27 mouse cellular contexts compared by ENCODE assay signal in the genomic region with DNA sequence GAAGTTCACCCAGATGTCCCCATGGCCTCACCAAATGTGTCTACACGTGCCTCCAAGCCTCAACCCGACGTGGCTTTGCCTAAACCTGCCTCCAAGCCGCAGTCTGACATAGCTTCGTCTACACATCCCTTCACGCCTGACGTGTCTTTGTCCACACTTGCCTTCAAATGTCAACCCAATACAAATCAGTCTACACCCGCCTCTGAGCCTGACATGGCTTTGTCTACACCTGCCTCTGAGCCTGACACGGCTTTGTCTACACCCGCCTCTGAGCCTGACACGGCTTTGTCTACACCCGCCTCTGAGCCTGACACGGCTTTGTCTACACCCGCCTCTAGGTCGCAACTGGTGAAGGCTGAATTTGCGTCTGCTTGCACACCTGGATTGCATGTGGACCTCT. TPM values are rescaled to one million over a fixed set of nuclear protein-coding genes. Genes with fewer than 3 reads are reported as not detected.
A peak's percentile ranks its signal among the peaks of the same experiment; 100 is the strongest.
DNase-seq lines count a peak whose midpoint lies in the region; ATAC-seq and TF ChIP-seq lines count a peak whose summit lies in the region.
"Had no signal": no experiment of that assay in that cellular context is flagged by ENCODE, and none has a peak within 500 bp of the region (broad histone marks: within the 10 kb centered on the region; RNA-seq: fewer than 3 reads in every experiment).

No protein-coding gene starts in this region.

- H3K9me3 ChIP-seq in heart, embryonic 10.5 days = no peaks in the 10 kb centered on the region
- H3K9me3 ChIP-seq in heart, postnatal 0 days (replicated peaks; ENCODE audit: control insufficient read depth, low read length) = no peaks in the 10 kb centered on the region
- no peaks in the 10 kb centered on the region for H3K9me3 ChIP-seq in stomach, embryonic 15.5 days
- H3K9me3 ChIP-seq: forebrain, embryonic 13.5 days; heart, embryonic 13.5 days; liver, embryonic 12.5 days had no signal

- peak; percentile 95 for DNase-seq in heart, adult 11 months
- DNase-seq in heart, embryonic 10.5 days (ENCODE audit: low spot score) = no peak
- DNase-seq in lung, postnatal 10 days = peak; percentile 22
- no peak for DNase-seq in lung, postnatal 36 days
- DNase-seq in heart, postnatal 0 days (ENCODE audit: low spot score) = no peak
- no peak for DNase-seq in retina, embryonic 14.5 days (ENCODE audit: low spot score)
- DNase-seq: adrenal gland, adult 2 months; B cell, adult 2 months; cerebellum, adult 9-11 months; gastrocnemius, postnatal 36 days; kidney, adult 9 months; kidney, postnatal 10 days; layer of hippocampus, postnatal 36 days; left cerebral cortex, postnatal 4 days; lung, adult 18-20 months; midbrain, embryonic 14.5 days; right cerebral cortex, postnatal 14 days; thymus, adult 2 months; thymus, postnatal 36 days had no signal

- 84% methylated on average over 16 of the region's 16 CpGs for WGBS in heart, embryonic 10.5 days
- WGBS in heart, postnatal 0 days = 76% methylated on average over 15 of the region's 16 CpGs
- 69% methylated on average over 16 of the region's 16 CpGs for WGBS in stomach, embryonic 15.5 days

- H3K4me2 ChIP-seq in heart, postnatal 0 days (ENCODE audit: low read depth, low read length) = peak overlapping the region; percentile 67
- H3K4me2 ChIP-seq in stomach, embryonic 15.5 days = no peak overlapping the region
- H3K4me2 ChIP-seq: forebrain, embryonic 13.5 days; hindbrain, embryonic 14.5 days; liver, embryonic 12.5 days had no signal

- H3K36me3 ChIP-seq in heart, embryonic 10.5 days = 0 out of 2 replicates have a peak, but pooled peaks cover 2% of the 10 kb centered on the region
- H3K36me3 ChIP-seq in heart, postnatal 0 days (replicated peaks; ENCODE audit: control insufficient read depth, insufficient read depth, low read length) = peaks cover 31% of the 10 kb centered on the region; the same call in 1 of the 2 replicates
- no peaks in the 10 kb centered on the region for H3K36me3 ChIP-seq in stomach, embryonic 15.5 days
- H3K36me3 ChIP-seq: liver, embryonic 12.5 days had no signal

- no peak for ATAC-seq in heart, postnatal 0 days (ENCODE audit: insufficient read depth, low read depth)
- ATAC-seq in stomach, embryonic 15.5 days (ENCODE audit: insufficient read depth, low FRiP score, low read depth) = peak; percentile 5; the same call in 1 of the 2 replicates
- ATAC-seq: forebrain, embryonic 13.5 days; intestine, postnatal 0 days; liver, embryonic 12.5 days; lung, postnatal 0 days had no signal

- H3K27me3 ChIP-seq in heart, embryonic 10.5 days (ENCODE audit: insufficient read depth, poor library complexity, severe bottlenecking) = 0 out of 2 replicates have a peak, but pooled peaks cover 7% of the 10 kb centered on the region
- H3K27me3 ChIP-seq in heart, postnatal 0 days (ENCODE audit: control insufficient read depth, insufficient read depth, low read length) = no peaks in the 10 kb centered on the region
- no peaks in the 10 kb centered on the region for H3K27me3 ChIP-seq in stomach, embryonic 15.5 days (replicated peaks)
- H3K27me3 ChIP-seq: forebrain, embryonic 13.5 days; heart, embryonic 13.5 days had no signal

- no peak overlapping the region for H3K27ac ChIP-seq in heart, embryonic 10.5 days
- H3K27ac ChIP-seq in heart, postnatal 0 days (ENCODE audit: low read depth) = 0 out of 2 replicates have a peak overlapping the region, but pooled peaks have one; percentile 94
- no peak overlapping the region for H3K27ac ChIP-seq in stomach, embryonic 15.5 days
- H3K27ac ChIP-seq: forebrain, embryonic 13.5 days; hindbrain, embryonic 14.5 days; liver, embryonic 12.5 days had no signal

- TF ChIP-seq CTCF in heart, postnatal 0 days (IDR thresholded peaks at IDR 0.05; ENCODE audit: low read depth) = no peak

- peak overlapping the region; percentile 40; the same call in 1 of the 2 replicates for H3K9ac ChIP-seq in heart, postnatal 0 days (replicated peaks; ENCODE audit: low read depth, low read length)
- H3K9ac ChIP-seq in stomach, embryonic 15.5 days = no peak overlapping the region
- H3K9ac ChIP-seq: forebrain, embryonic 13.5 days; hindbrain, embryonic 14.5 days; liver, embryonic 12.5 days had no signal

- no peak for TF ChIP-seq EP300 in heart, postnatal 0 days (IDR thresholded peaks at IDR 0.05; ENCODE audit: low read depth)

- H3K4me1 ChIP-seq in heart, embryonic 10.5 days = peaks cover 22% of the 10 kb centered on the region
- H3K4me1 ChIP-seq in heart, postnatal 0 days (ENCODE audit: control insufficient read depth, insufficient read depth) = peaks cover 24% of the 10 kb centered on the region
- no peaks in the 10 kb centered on the region for H3K4me1 ChIP-seq in stomach, embryonic 15.5 days
- H3K4me1 ChIP-seq: forebrain, embryonic 13.5 days; liver, embryonic 12.5 days had no signal

- H3K4me3 ChIP-seq in heart, embryonic 10.5 days = no peak overlapping the region
- H3K4me3 ChIP-seq in heart, postnatal 0 days (ENCODE audit: low read depth, low read length) = peak overlapping the region; percentile 45
- no peak overlapping the region for H3K4me3 ChIP-seq in stomach, embryonic 15.5 days (replicated peaks)
- H3K4me3 ChIP-seq: forebrain, embryonic 13.5 days; heart, embryonic 13.5 days; liver, embryonic 12.5 days had no signal

RNA-seq across cellular contexts. Expression of gene Perm1, which starts 2.2 kb away (rescaled TPM):
- polyA plus RNA-seq in heart, embryonic 10.5 days (2016; fragmentation: Nextera tagmentation; extraction: Ambion mirVana) = 0.64 and 1.2 TPM in 2 replicates
- 57.5 and 68.3 TPM in 2 replicates for total RNA-seq in heart, postnatal 0 days (2014; rRNA removed; ENCODE audit: low replicate concordance)
- 35.9 and 42.9 TPM in 2 replicates for polyA plus RNA-seq in heart, postnatal 0 days (2015; fragmentation: Nextera tagmentation; extraction: Ambion mirVana)
- 0.61 and 0.99 TPM in 2 replicates for polyA plus RNA-seq in stomach, embryonic 15.5 days (2015; fragmentation: Nextera tagmentation; extraction: Ambion mirVana)
- total RNA-seq: hematopoietic stem cell, adult 5-6 weeks had no signal

RNA-seq across cellular contexts. Expression of gene AW011738, which starts 14.7 kb away (rescaled TPM):
- polyA plus RNA-seq in heart, embryonic 10.5 days (2016; fragmentation: Nextera tagmentation; extraction: Ambion mirVana) = 1.3 and 2.0 TPM in 2 replicates
- 5.9 and 6.0 TPM in 2 replicates for total RNA-seq in heart, postnatal 0 days (2014; rRNA removed; ENCODE audit: low replicate concordance)
- 3.2 and 3.4 TPM in 2 replicates for polyA plus RNA-seq in heart, postnatal 0 days (2015; fragmentation: Nextera tagmentation; extraction: Ambion mirVana)
- polyA plus RNA-seq in stomach, embryonic 15.5 days (2015; fragmentation: Nextera tagmentation; extraction: Ambion mirVana) = 3.0 TPM in 2 replicates

RNA-seq across cellular contexts. Expression of gene Plekhn1, which starts 16.8 kb away (rescaled TPM):
- polyA plus RNA-seq in heart, embryonic 10.5 days (2016; fragmentation: Nextera tagmentation; extraction: Ambion mirVana) = 15.2 and 15.9 TPM in 2 replicates
- 15.3 and 21.9 TPM in 2 replicates for total RNA-seq in heart, postnatal 0 days (2014; rRNA removed; ENCODE audit: low replicate concordance)
- 5.9 and 6.0 TPM in 2 replicates for polyA plus RNA-seq in heart, postnatal 0 days (2015; fragmentation: Nextera tagmentation; extraction: Ambion mirVana)
- polyA plus RNA-seq in stomach, embryonic 15.5 days (2015; fragmentation: Nextera tagmentation; extraction: Ambion mirVana) = 20.0 and 22.1 TPM in 2 replicates

RNA-seq across cellular contexts. Expression of gene Isg15, which starts 17.2 kb away (rescaled TPM):
- 0.59 TPM in 1 of 2 replicates, not detected in the other for polyA plus RNA-seq in heart, embryonic 10.5 days (2016; fragmentation: Nextera tagmentation; extraction: Ambion mirVana)
- 7.5 and 19.9 TPM in 2 replicates for total RNA-seq in heart, postnatal 0 days (2014; rRNA removed; ENCODE audit: low replicate concordance)
- 4.5 and 7.0 TPM in 2 replicates for polyA plus RNA-seq in heart, postnatal 0 days (2015; fragmentation: Nextera tagmentation; extraction: Ambion mirVana)
- polyA plus RNA-seq in stomach, embryonic 15.5 days (2015; fragmentation: Nextera tagmentation; extraction: Ambion mirVana) = 3.2 and 4.8 TPM in 2 replicates
- total RNA-seq: left cerebral cortex, postnatal 4 days had no signal

RNA-seq across cellular contexts. Expression of gene Noc2l, which starts 18.0 kb away (rescaled TPM):
- 59.2 and 96.5 TPM in 2 replicates for polyA plus RNA-seq in heart, embryonic 10.5 days (2016; fragmentation: Nextera tagmentation; extraction: Ambion mirVana)
- total RNA-seq in heart, postnatal 0 days (2014; rRNA removed; ENCODE audit: low replicate concordance) = 34.5 and 46.4 TPM in 2 replicates
- 15.8 and 17.2 TPM in 2 replicates for polyA plus RNA-seq in heart, postnatal 0 days (2015; fragmentation: Nextera tagmentation; extraction: Ambion mirVana)
- 72.0 and 75.3 TPM in 2 replicates for polyA plus RNA-seq in stomach, embryonic 15.5 days (2015; fragmentation: Nextera tagmentation; extraction: Ambion mirVana)

Comparison
In these comparisons a context has a peak if more than half of its experiments do, and no peak if none do; other contexts are left out.
1. DNase-seq: peak in heart, adult 11 months (single experiment) and lung, postnatal 10 days (single experiment); none in heart, embryonic 10.5 days (single experiment), lung, postnatal 36 days (single experiment), heart, postnatal 0 days (single experiment) and retina, embryonic 14.5 days (single experiment).
2. RNA of gene Perm1, which starts 2.2 kb away (polyA plus RNA-seq): 35.9 to 42.9 TPM in heart, postnatal 0 days; 0.61 to 0.99 TPM in stomach, embryonic 15.5 days and 0.64 to 1.2 TPM in heart, embryonic 10.5 days; every median in the first group is over 10 times any median in the second.